Mouse (Mus musculus): Measurements from ENCODE around the gene Gkn2. TPM values are rescaled to one million over a fixed set of nuclear protein-coding genes. Genes with fewer than 3 reads are reported as not detected.

Gene Gkn2
- total and polyA plus RNA-seq, 2 experiments from 2014 or later, result not detected

DNA sequence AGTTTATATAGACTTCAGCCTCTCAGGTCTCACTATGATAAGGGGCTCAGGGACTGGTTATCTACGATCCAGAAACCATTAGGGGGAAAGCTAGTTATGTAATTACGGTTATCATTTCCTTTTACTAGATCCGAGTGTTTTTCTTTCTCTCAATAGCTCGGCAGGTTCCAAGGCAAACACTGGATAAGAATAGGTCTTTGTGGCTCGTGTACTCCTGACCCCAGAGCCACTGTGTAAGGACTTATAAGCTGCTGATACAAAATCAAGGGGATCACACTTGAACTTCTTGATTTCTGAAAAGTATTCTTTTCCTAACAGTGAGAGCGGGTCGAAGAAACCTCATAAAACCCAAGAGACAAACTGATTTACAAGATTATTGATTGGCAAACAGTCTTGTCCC lies 15.7 kb downstream of the Gkn2 start, which contains the start of gene Gkn3:
Gkn3 (minus strand) TSS at position 59 of the 400 bp plus-strand sequence.
- H3K4me3 ChIP-seq (ENCODE audit: low read depth, low read length), result no peak within 1 kb of the TSS
- no peaks in the 10 kb centered on the region for H3K9me3 ChIP-seq (replicated peaks; ENCODE audit: control insufficient read depth, low read length)
- no peak within 1 kb of the TSS for H3K9ac ChIP-seq (replicated peaks; ENCODE audit: low read depth, low read length)
- DNase-seq (ENCODE audit: low spot score) (no peak), ATAC-seq (ENCODE audit: insufficient read depth, low read depth) (no peak)
- H3K27me3 ChIP-seq (ENCODE audit: control insufficient read depth, insufficient read depth, low read length), result peaks cover 45% of the 10 kb centered on the region
- H3K4me2 ChIP-seq (ENCODE audit: low read depth, low read length), result no peak within 1 kb of the TSS
- H3K27ac ChIP-seq (ENCODE audit: low read depth), result no peak within 1 kb of the TSS
- WGBS, result 53% methylated on average over 7 of the region's 7 CpGs
- TF ChIP-seq EP300 (IDR thresholded peaks at IDR 0.05; ENCODE audit: low read depth) (no peak), CTCF (IDR thresholded peaks at IDR 0.05; ENCODE audit: low read depth) (no peak)
- no peaks in the 10 kb centered on the region for H3K4me1 ChIP-seq (ENCODE audit: control insufficient read depth, insufficient read depth)
- no peaks in the 10 kb centered on the region for H3K36me3 ChIP-seq (replicated peaks; ENCODE audit: control insufficient read depth, insufficient read depth, low read length)

DNA sequence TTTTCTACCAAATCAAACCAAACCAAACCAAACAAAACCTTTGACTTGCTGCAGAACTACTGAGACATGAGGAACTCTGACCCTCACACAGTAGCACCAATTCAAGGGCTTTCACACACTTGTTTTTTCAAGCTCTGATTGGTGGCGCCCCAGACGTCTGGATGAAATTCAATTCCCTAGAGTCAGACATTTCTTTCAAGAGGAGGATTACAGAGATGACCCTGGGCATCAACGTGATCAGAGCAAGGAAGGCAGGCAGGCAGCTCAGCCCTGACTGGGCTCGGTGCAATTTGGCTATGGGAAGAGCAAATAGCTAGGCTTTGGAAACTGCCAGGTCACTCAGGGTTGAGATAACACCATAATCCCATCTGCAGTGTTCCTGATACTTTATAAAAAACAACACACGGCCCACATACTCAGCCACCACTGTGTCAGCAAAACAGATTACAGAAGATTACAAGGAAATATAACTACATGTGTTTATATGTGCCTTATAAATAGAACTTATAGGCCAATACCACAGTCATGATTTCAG lies 16.4 kb downstream of the Gkn2 start:
- H3K27me3 ChIP-seq (ENCODE audit: control insufficient read depth, insufficient read depth, low read length), result peaks cover 45% of the 10 kb centered on the region
- H3K27ac ChIP-seq (ENCODE audit: low read depth), result no peak overlapping the region
- DNase-seq (ENCODE audit: low spot score) (no peak), ATAC-seq (ENCODE audit: insufficient read depth, low read depth) (no peak)
- H3K4me3 ChIP-seq (ENCODE audit: low read depth, low read length), result no peak overlapping the region
- H3K9me3 ChIP-seq (replicated peaks; ENCODE audit: control insufficient read depth, low read length), result no peaks in the 10 kb centered on the region
- H3K36me3 ChIP-seq (replicated peaks; ENCODE audit: control insufficient read depth, insufficient read depth, low read length), result no peaks in the 10 kb centered on the region
- H3K4me2 ChIP-seq (ENCODE audit: low read depth, low read length), result no peak overlapping the region
- no peaks in the 10 kb centered on the region for H3K4me1 ChIP-seq (ENCODE audit: control insufficient read depth, insufficient read depth)
- WGBS, result 41% methylated on average over 5 of the region's 5 CpGs
- TF ChIP-seq EP300 (IDR thresholded peaks at IDR 0.05; ENCODE audit: low read depth) (no peak), CTCF (IDR thresholded peaks at IDR 0.05; ENCODE audit: low read depth) (no peak)
- no peak overlapping the region for H3K9ac ChIP-seq (replicated peaks; ENCODE audit: low read depth, low read length)

DNA sequence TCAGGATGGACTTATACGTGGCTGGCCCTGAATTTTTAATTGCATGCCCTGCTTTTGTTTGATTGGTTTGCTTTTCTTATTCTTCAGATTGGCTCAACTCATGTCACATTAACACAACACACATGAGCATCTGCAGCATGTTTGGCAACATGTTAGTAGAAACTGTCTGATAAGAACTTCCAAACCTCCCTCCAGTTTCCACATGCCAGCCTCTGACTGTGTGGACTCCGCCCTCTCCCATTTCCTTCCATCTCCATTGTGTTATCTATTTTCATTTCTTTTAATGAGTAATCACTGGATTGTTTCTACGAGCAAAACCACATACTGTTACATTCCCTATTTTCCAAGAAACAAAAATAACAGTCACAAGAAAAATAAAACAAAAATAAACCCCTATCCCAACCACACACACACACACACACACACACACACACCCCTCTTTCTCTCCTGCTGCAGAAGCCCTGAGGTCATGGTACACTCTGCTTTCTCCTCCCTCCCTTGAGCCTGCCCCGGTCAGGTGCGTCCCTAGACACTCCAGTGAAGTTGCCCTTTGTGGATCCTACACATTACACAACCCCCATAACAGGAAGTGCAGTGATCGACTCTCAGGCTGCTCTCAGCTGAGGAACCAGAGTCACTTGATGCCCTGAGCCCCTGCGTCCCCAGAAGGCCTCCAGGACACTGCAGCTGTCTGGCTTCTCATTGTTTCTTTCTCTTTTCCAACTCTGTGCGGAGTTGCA lies 20.5 kb downstream of the Gkn2 start:
- Histone ChIP-seq H3K27ac (ENCODE audit: low read depth) (no peak overlapping the region), H3K4me3 (ENCODE audit: low read depth, low read length) (no peak overlapping the region), H3K9me3 (replicated peaks; ENCODE audit: control insufficient read depth, low read length) (no peaks in the 10 kb centered on the region), H3K4me1 (ENCODE audit: control insufficient read depth, insufficient read depth) (no peaks in the 10 kb centered on the region), H3K9ac (replicated peaks; ENCODE audit: low read depth, low read length) (no peak overlapping the region), H3K36me3 (replicated peaks; ENCODE audit: control insufficient read depth, insufficient read depth, low read length) (no peaks in the 10 kb centered on the region), H3K4me2 (ENCODE audit: low read depth, low read length) (no peak overlapping the region), H3K27me3 (ENCODE audit: control insufficient read depth, insufficient read depth, low read length) (peaks cover 57% of the 10 kb centered on the region)
- DNase-seq (ENCODE audit: low spot score) (no peak), ATAC-seq (ENCODE audit: insufficient read depth, low read depth) (no peak)
- 62% methylated on average over 8 of the region's 8 CpGs for WGBS
- TF ChIP-seq EP300 (IDR thresholded peaks at IDR 0.05; ENCODE audit: low read depth), result no peak
- TF ChIP-seq CTCF (IDR thresholded peaks at IDR 0.05; ENCODE audit: low read depth), result no peak

DNA sequence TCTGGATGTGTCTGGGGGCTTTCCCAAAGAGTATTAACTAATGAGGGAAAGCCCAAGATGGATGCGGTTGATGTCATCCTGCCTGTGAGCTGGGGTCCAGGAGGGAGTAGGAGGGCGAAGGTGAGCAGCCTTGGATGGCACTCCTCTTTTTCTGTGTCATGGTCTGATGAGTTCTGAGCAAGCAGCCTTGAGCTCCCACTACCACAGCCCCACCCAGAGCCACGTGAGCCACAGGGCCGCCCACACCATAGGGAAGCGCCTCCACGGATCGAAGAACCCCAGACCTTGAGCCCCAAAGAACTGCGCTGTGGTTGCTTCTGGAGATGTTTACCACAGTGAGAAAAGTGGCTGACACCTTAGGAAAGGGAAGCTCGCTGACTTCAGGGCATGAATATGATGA lies 21.6 kb downstream of the Gkn2 start:
- H3K4me2 ChIP-seq (ENCODE audit: low read depth, low read length), result no peak overlapping the region
- no peak overlapping the region for H3K27ac ChIP-seq (ENCODE audit: low read depth)
- no peaks in the 10 kb centered on the region for H3K9me3 ChIP-seq (replicated peaks; ENCODE audit: control insufficient read depth, low read length)
- no peak for DNase-seq (ENCODE audit: low spot score)
- no peak for TF ChIP-seq CTCF (IDR thresholded peaks at IDR 0.05; ENCODE audit: low read depth)
- TF ChIP-seq EP300 (IDR thresholded peaks at IDR 0.05; ENCODE audit: low read depth), result no peak
- H3K27me3 ChIP-seq (ENCODE audit: control insufficient read depth, insufficient read depth, low read length), result peaks cover 59% of the 10 kb centered on the region
- H3K4me1 ChIP-seq (ENCODE audit: control insufficient read depth, insufficient read depth), result no peaks in the 10 kb centered on the region
- ATAC-seq (ENCODE audit: insufficient read depth, low read depth), result no peak
- no peak overlapping the region for H3K9ac ChIP-seq (replicated peaks; ENCODE audit: low read depth, low read length)
- H3K36me3 ChIP-seq (replicated peaks; ENCODE audit: control insufficient read depth, insufficient read depth, low read length), result no peaks in the 10 kb centered on the region
- no peak overlapping the region for H3K4me3 ChIP-seq (ENCODE audit: low read depth, low read length)
- WGBS, result 77% methylated on average over 9 of the region's 9 CpGs

DNA sequence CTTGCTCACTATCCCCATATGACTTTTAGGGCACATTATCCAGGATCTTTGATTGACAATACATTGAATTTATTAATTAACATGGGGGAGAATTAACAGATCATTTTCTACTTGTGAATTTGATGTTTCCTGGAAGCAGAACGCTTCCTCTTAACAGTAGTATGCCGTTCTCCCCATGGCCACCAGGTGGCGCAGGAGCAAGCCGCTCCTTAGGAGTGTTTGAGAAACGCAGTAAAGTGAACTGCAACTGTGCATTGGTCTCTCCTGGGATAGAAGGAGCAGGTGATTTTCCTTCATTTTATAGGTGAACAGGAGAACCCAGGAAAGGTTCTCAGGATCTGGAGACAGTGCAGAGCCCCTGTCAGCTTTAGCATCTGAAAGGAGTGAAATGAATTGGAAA lies 26.0 kb downstream of the Gkn2 start:
- Histone ChIP-seq H3K4me2 (ENCODE audit: low read depth, low read length) (0 out of 2 replicates have a peak overlapping the region, but pooled peaks have one; percentile 2), H3K4me3 (ENCODE audit: low read depth, low read length) (no peak overlapping the region), H3K9me3 (replicated peaks; ENCODE audit: control insufficient read depth, low read length) (no peaks in the 10 kb centered on the region), H3K27me3 (ENCODE audit: control insufficient read depth, insufficient read depth, low read length) (peaks cover 66% of the 10 kb centered on the region), H3K9ac (replicated peaks; ENCODE audit: low read depth, low read length) (no peak overlapping the region), H3K36me3 (replicated peaks; ENCODE audit: control insufficient read depth, insufficient read depth, low read length) (no peaks in the 10 kb centered on the region), H3K4me1 (ENCODE audit: control insufficient read depth, insufficient read depth) (no peaks in the 10 kb centered on the region), H3K27ac (ENCODE audit: low read depth) (no peak overlapping the region)
- WGBS, result under 1% methylated on average over 5 of the region's 5 CpGs
- TF ChIP-seq EP300 (IDR thresholded peaks at IDR 0.05; ENCODE audit: low read depth) (no peak), CTCF (IDR thresholded peaks at IDR 0.05; ENCODE audit: low read depth) (peak; percentile 98)
- ATAC-seq (ENCODE audit: insufficient read depth, low read depth) (peak; percentile 53; the same call in 1 of the 2 replicates), DNase-seq (ENCODE audit: low spot score) (peak; percentile 69)
